Mouse (Mus musculus) midbrain, embryonic 13.5 days (tissue): Measurements from ENCODE around the gene Dazap1. TPM values are rescaled to one million over a fixed set of nuclear protein-coding genes. Genes with fewer than 3 reads are reported as not detected.

Source experiments
- ATAC-seq: fragments of 200-750 bp; cut with Nextera tagmentation; 2 replicates; pipeline ENCODE4 v1.8.0; 2017; ENCODE audit warnings: mild to moderate bottlenecking, moderate TSS enrichment, moderate library complexity
- H3K27ac ChIP-seq: fragments of 300-500 bp; sonication (generic); 2 replicates; pipeline ENCODE4 v1.5.1; 2015; ENCODE audit warnings: inconsistent platforms, mild to moderate bottlenecking, moderate library complexity
- H3K27me3 ChIP-seq: fragments of 300-500 bp; sonication (generic); 2 replicates; pipeline ENCODE4 v1.6.1; 2015; ENCODE audit warnings: mild to moderate bottlenecking, inconsistent platforms
- H3K36me3 ChIP-seq: fragments of 300-500 bp; sonication (generic); 2 replicates; pipeline ENCODE4 v1.6.1; 2015; ENCODE audit warnings: mild to moderate bottlenecking, inconsistent platforms
- H3K4me1 ChIP-seq: fragments of 300-500 bp; sonication (generic); replicated peaks from 2 replicates; pipeline ENCODE4 v1.6.1; 2015; ENCODE audit warnings: inconsistent platforms
- H3K4me2 ChIP-seq: fragments of 300-500 bp; sonication (generic); replicated peaks from 2 replicates; pipeline ENCODE4 v1.6.1; 2015; ENCODE audit warnings: moderate library complexity, mild to moderate bottlenecking, inconsistent platforms
- H3K4me3 ChIP-seq: fragments of 300-500 bp; sonication (generic); replicated peaks from 2 replicates; pipeline ENCODE4 v1.5.1; 2015; ENCODE audit warnings: mild to moderate bottlenecking, inconsistent platforms
- H3K9ac ChIP-seq: fragments of 300-500 bp; sonication (generic); replicated peaks from 2 replicates; pipeline ENCODE4 v1.6.1; 2015; ENCODE audit warnings: mild to moderate bottlenecking, inconsistent platforms
- H3K9me3 ChIP-seq: fragments of 300-500 bp; sonication (generic); 2 replicates; pipeline ENCODE4 v1.6.1; 2016; ENCODE audit warnings: mild to moderate bottlenecking, inconsistent platforms
- WGBS: fragments of 180-500 bp; shearing (Covaris S2); methylation state at CpG from one replicate; pipeline ENCODE4 v1.1.7; 2015; 5-methylcytosine and 5-hydroxymethylcytosine counted together
- polyA plus RNA-seq: library from polyadenylated mRNA; unstranded; fragments of >200 nt; fragmentation: Nextera tagmentation; extraction: Ambion mirVana; gene quantifications from 2 replicates; pipeline ENCODE4 v1.2.1, GENCODE M21; 2015

Dazap1 gene
- polyA plus RNA-seq, 1 experiment from 2014 or later, result 66.1 TPM

GRCm38 (mm10) chr10:80321670-80322581 lies 60.6 kb downstream of the Dazap1 start:
- no peak overlapping the region for H3K9ac ChIP-seq
- peaks cover 19% of the 10 kb centered on the region; the same call in 1 of the 2 replicates for H3K27me3 ChIP-seq
- H3K4me1 ChIP-seq, result peaks cover 36% of the 10 kb centered on the region
- H3K4me3 ChIP-seq, result peak overlapping the region; percentile 45; the same call in 1 of the 2 replicates
- ATAC-seq, result no peak
- H3K4me2 ChIP-seq, result peak overlapping the region; percentile 80; the same call in 1 of the 2 replicates
- no peak overlapping the region for H3K27ac ChIP-seq
- peaks cover 24% of the 10 kb centered on the region for H3K36me3 ChIP-seq
- WGBS, result 94% methylated on average over 21 of the region's 21 CpGs
- H3K9me3 ChIP-seq, result no peaks in the 10 kb centered on the region

- ATAC-seq, result no peak
- peaks cover 19% of the 10 kb centered on the region; the same call in 1 of the 2 replicates for H3K27me3 ChIP-seq
- H3K4me3 ChIP-seq, result peak overlapping the region; percentile 45
- no peaks in the 10 kb centered on the region for H3K9me3 ChIP-seq
- peaks cover 30% of the 10 kb centered on the region for H3K4me1 ChIP-seq
- H3K9ac ChIP-seq, result peak overlapping the region; percentile 61
- H3K27ac ChIP-seq, result no peak overlapping the region
- WGBS, result 5% methylated on average over 28 of the region's 28 CpGs
- peaks cover 15% of the 10 kb centered on the region for H3K36me3 ChIP-seq
- peak overlapping the region; percentile 80 for H3K4me2 ChIP-seq
These were observed 61.5 kb downstream of the Dazap1 start for GRCm38 (mm10) chr10:80322811-80323211.

GRCm38 (mm10) chr10:80323261-80324119 lies 62.2 kb downstream of the Dazap1 start:
- under 1% methylated on average over 46 of the region's 46 CpGs for WGBS
- peaks cover 29% of the 10 kb centered on the region for H3K4me1 ChIP-seq
- peak overlapping the region; percentile 61 for H3K9ac ChIP-seq
- H3K4me3 ChIP-seq, result peak overlapping the region; percentile 45
- peak; percentile 22; the same call in 1 of the 2 replicates for ATAC-seq
- H3K36me3 ChIP-seq, result peaks cover 8% of the 10 kb centered on the region
- H3K27ac ChIP-seq, result no peak overlapping the region
- peaks cover 19% of the 10 kb centered on the region; the same call in 1 of the 2 replicates for H3K27me3 ChIP-seq
- H3K4me2 ChIP-seq, result peak overlapping the region; percentile 80
- H3K9me3 ChIP-seq, result no peaks in the 10 kb centered on the region

- 78% methylated on average over 17 of the region's 17 CpGs for WGBS
- peaks cover 19% of the 10 kb centered on the region; the same call in 1 of the 2 replicates for H3K27me3 ChIP-seq
- H3K9ac ChIP-seq, result no peak overlapping the region
- H3K4me2 ChIP-seq, result peak overlapping the region; percentile 80
- peak overlapping the region; percentile 45; the same call in 1 of the 2 replicates for H3K4me3 ChIP-seq
- H3K36me3 ChIP-seq, result no peaks in the 10 kb centered on the region
- H3K27ac ChIP-seq, result no peak overlapping the region
- H3K9me3 ChIP-seq, result no peaks in the 10 kb centered on the region
- H3K4me1 ChIP-seq, result peaks cover 25% of the 10 kb centered on the region
- no peak for ATAC-seq
These were observed 63.1 kb downstream of the Dazap1 start for GRCm38 (mm10) chr10:80324120-80325037.

- Histone ChIP-seq H3K9ac (no peak overlapping the region), H3K4me3 (no peak overlapping the region), H3K9me3 (no peaks in the 10 kb centered on the region), H3K36me3 (no peaks in the 10 kb centered on the region), H3K27me3 (peaks cover 19% of the 10 kb centered on the region; the same call in 1 of the 2 replicates), H3K27ac (no peak overlapping the region), H3K4me1 (peaks cover 20% of the 10 kb centered on the region), H3K4me2 (no peak overlapping the region)
- ATAC-seq, result no peak
- WGBS, result 84% methylated on average over 21 of the region's 21 CpGs
These were observed 63.8 kb downstream of the Dazap1 start for GRCm38 (mm10) chr10:80325045-80325444.

GRCm38 (mm10) chr10:80329273-80330081 lies 68.2 kb downstream of the Dazap1 start, which contains the start of the genes Pcsk4 and Reep6:
Gene Pcsk4 (minus strand): TSS chr10:80329498.
Gene Reep6 (plus strand): TSS chr10:80329953.
- peak within 1 kb of the TSS; percentile 45 for H3K4me3 ChIP-seq
- H3K36me3 ChIP-seq, result no peaks in the 10 kb centered on the region
- H3K9ac ChIP-seq, result peak within 1 kb of the TSS; percentile 59
- H3K27ac ChIP-seq, result no peak within 1 kb of the TSS
- peak within 1 kb of the TSS; percentile 72 for H3K4me2 ChIP-seq
- H3K4me1 ChIP-seq, result peaks cover 15% of the 10 kb centered on the region
- peak; percentile 95 for ATAC-seq
- peaks cover 23% of the 10 kb centered on the region; the same call in 1 of the 2 replicates for H3K27me3 ChIP-seq
- WGBS, result 4% methylated on average over 36 of the region's 36 CpGs
- no peaks in the 10 kb centered on the region for H3K9me3 ChIP-seq

GRCm38 (mm10) chr10:80330084-80330483 lies 68.8 kb downstream of the Dazap1 start:
- H3K27me3 ChIP-seq, result peaks cover 21% of the 10 kb centered on the region; the same call in 1 of the 2 replicates
- H3K27ac ChIP-seq, result no peak overlapping the region
- H3K4me3 ChIP-seq, result peak overlapping the region; percentile 45
- no peaks in the 10 kb centered on the region for H3K36me3 ChIP-seq
- 1% methylated on average over 41 of the region's 41 CpGs for WGBS
- H3K9me3 ChIP-seq, result no peaks in the 10 kb centered on the region
- peak overlapping the region; percentile 72 for H3K4me2 ChIP-seq
- ATAC-seq, result no peak; the same call in 1 of the 2 replicates
- H3K9ac ChIP-seq, result peak overlapping the region; percentile 59
- H3K4me1 ChIP-seq, result peaks cover 15% of the 10 kb centered on the region

- no peak for ATAC-seq
- Histone ChIP-seq H3K36me3 (no peaks in the 10 kb centered on the region), H3K4me1 (peaks cover 15% of the 10 kb centered on the region), H3K4me2 (peak overlapping the region; percentile 72), H3K27ac (no peak overlapping the region), H3K4me3 (no peak overlapping the region; the same call in 1 of the 2 replicates), H3K9ac (no peak overlapping the region), H3K9me3 (no peaks in the 10 kb centered on the region), H3K27me3 (peaks cover 16% of the 10 kb centered on the region; the same call in 1 of the 2 replicates)
- 66% methylated on average over 2 of the region's 2 CpGs for WGBS
These were observed 69.6 kb downstream of the Dazap1 start for GRCm38 (mm10) chr10:80330888-80331287.

- no peak overlapping the region for H3K4me3 ChIP-seq
- no peak overlapping the region for H3K4me2 ChIP-seq
- no peaks in the 10 kb centered on the region for H3K36me3 ChIP-seq
- H3K9ac ChIP-seq, result no peak overlapping the region
- 65% methylated on average over 10 of the region's 10 CpGs for WGBS
- H3K4me1 ChIP-seq, result peaks cover 15% of the 10 kb centered on the region
- H3K27ac ChIP-seq, result no peak overlapping the region
- peaks cover 14% of the 10 kb centered on the region; the same call in 1 of the 2 replicates for H3K27me3 ChIP-seq
- no peaks in the 10 kb centered on the region for H3K9me3 ChIP-seq
- ATAC-seq, result no peak
These were observed 70.6 kb downstream of the Dazap1 start for GRCm38 (mm10) chr10:80331636-80332524.
